Mouse (Mus musculus): ENCODE data around the gene Inf2. TPM values are rescaled to one million over a fixed set of nuclear protein-coding genes. Genes with fewer than 3 reads are reported as not detected.

Gene Inf2
- polyA plus RNA-seq, 1 experiment, result 33.6 TPM

DNA sequence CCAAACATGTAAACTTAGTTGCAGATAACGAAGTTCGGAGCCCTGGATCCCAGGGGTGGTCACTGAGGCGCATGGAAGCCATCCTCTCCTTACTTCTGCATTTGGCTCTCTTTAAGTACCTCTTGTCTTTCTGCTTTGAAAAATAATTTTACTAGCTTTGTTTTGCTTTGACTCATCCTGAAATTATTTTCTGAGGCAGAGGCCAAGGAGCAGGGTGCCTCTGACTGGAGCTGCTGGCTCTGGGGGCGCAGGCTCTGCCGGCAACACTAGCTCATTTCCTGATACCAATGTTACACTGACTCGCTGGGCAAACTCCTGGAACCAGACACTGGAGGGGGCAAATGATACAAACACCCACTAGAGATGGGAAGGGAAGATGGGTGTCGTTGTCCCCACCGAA, 8.7 kb upstream of the Inf2 start:
- DNase-seq, result no peak
- no peaks in the 10 kb centered on the region; the same call in 1 of the 2 replicates for H3K4me1 ChIP-seq (ENCODE audit: control insufficient read depth, insufficient read depth, low read length)
- TF ChIP-seq CTCF (IDR thresholded peaks at IDR 0.05; ENCODE audit: insufficient read depth, low read length) (no peak), POLR2A (IDR thresholded peaks at IDR 0.05; ENCODE audit: borderline replicate concordance, extremely low read depth, low read depth, low read length) (no peak)
- H3K4me3 ChIP-seq (replicated peaks; ENCODE audit: extremely low read depth, low read depth, low read length), result no peak overlapping the region
- 84% methylated on average over 8 of the region's 8 CpGs for WGBS

DNA sequence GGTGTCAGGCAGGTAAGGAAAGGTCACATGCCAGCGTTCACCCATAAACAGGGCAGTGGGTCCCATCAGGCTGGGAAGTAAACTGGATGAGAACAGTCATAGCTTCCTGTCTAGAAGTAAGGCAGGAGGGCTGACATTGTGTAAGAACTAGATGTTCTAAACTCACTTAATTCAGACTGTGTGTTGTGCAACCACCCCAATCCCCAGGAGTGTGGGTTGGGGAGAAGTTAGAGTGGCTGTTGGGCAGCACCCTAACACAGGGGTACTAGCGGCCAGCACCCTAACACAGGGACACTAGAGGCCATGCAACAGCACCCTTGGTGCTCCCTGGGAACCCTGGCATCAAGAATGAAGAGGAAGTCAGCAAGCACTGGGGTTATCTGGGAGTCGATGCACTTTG, 7.5 kb upstream of the Inf2 start:
- Histone ChIP-seq H3K4me3 (replicated peaks; ENCODE audit: extremely low read depth, low read depth, low read length) (no peak overlapping the region), H3K4me1 (ENCODE audit: control insufficient read depth, insufficient read depth, low read length) (no peaks in the 10 kb centered on the region; the same call in 1 of the 2 replicates)
- 59% methylated on average over 3 of the region's 3 CpGs for WGBS
- no peak for DNase-seq
- no peak for TF ChIP-seq CTCF (IDR thresholded peaks at IDR 0.05; ENCODE audit: insufficient read depth, low read length)
- no peak for TF ChIP-seq POLR2A (IDR thresholded peaks at IDR 0.05; ENCODE audit: borderline replicate concordance, extremely low read depth, low read depth, low read length)

DNA sequence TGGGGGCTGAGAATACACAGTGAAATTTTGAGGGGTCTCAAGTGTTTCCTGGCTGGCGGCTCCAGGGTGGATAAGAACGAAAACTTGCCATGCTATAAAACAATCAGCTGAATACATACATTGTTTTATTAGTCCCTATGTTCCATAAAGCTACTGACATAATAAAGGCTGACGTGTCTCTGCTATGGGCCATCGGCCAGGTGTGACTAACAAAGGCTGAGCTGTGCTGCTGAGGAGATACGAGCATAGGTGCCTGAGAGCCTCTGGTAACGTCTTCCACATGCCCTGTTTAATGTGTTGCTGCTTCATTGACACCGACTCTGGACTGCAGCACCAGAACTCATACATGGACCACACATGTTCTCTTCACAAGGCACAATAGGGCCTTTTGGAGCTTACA, 3.6 kb upstream of the Inf2 start:
- TF ChIP-seq POLR2A (IDR thresholded peaks at IDR 0.05; ENCODE audit: borderline replicate concordance, extremely low read depth, low read depth, low read length) (no peak), CTCF (IDR thresholded peaks at IDR 0.05; ENCODE audit: insufficient read depth, low read length) (no peak)
- 87% methylated on average over 7 of the region's 7 CpGs for WGBS
- DNase-seq, result no peak
- Histone ChIP-seq H3K4me3 (replicated peaks; ENCODE audit: extremely low read depth, low read depth, low read length) (no peak overlapping the region), H3K4me1 (ENCODE audit: control insufficient read depth, insufficient read depth, low read length) (peaks cover 15% of the 10 kb centered on the region)

DNA sequence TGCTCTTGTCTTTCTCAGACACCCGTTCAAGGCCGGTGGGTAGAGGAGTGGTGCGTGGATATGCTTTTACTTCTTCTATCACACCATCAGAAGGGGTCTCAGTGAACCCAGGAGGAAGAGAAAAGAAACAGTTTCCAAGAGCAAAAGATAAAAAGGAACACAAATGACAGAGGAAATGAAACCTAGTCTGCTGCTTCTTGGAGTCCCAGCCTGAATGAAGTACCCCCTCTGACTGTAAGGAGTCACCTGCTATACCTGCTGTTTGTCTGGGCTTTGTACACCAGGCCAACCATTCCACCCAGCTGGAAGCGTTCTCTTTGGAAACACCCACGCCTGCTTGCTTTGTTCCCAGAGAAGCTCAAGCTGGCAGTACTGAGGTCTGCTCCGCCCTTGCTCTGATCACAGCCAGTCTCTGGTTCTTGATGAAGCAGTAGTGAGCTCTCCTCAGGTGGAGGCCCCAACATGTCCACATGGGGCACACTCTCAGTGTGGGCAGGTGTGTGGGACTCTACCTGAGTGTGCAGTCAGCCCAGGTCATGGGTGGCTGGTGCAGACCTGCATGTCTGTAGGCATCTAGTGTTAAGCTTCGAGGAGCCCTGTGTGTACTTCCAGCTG, 2.6 kb upstream of the Inf2 start:
- peaks cover 20% of the 10 kb centered on the region for H3K4me1 ChIP-seq (ENCODE audit: control insufficient read depth, insufficient read depth, low read length)
- WGBS, result 77% methylated on average over 7 of the region's 7 CpGs
- no peak overlapping the region for H3K4me3 ChIP-seq (replicated peaks; ENCODE audit: extremely low read depth, low read depth, low read length)
- no peak for DNase-seq
- no peak for TF ChIP-seq CTCF (IDR thresholded peaks at IDR 0.05; ENCODE audit: insufficient read depth, low read length)
- TF ChIP-seq POLR2A (IDR thresholded peaks at IDR 0.05; ENCODE audit: borderline replicate concordance, extremely low read depth, low read depth, low read length), result no peak

DNA sequence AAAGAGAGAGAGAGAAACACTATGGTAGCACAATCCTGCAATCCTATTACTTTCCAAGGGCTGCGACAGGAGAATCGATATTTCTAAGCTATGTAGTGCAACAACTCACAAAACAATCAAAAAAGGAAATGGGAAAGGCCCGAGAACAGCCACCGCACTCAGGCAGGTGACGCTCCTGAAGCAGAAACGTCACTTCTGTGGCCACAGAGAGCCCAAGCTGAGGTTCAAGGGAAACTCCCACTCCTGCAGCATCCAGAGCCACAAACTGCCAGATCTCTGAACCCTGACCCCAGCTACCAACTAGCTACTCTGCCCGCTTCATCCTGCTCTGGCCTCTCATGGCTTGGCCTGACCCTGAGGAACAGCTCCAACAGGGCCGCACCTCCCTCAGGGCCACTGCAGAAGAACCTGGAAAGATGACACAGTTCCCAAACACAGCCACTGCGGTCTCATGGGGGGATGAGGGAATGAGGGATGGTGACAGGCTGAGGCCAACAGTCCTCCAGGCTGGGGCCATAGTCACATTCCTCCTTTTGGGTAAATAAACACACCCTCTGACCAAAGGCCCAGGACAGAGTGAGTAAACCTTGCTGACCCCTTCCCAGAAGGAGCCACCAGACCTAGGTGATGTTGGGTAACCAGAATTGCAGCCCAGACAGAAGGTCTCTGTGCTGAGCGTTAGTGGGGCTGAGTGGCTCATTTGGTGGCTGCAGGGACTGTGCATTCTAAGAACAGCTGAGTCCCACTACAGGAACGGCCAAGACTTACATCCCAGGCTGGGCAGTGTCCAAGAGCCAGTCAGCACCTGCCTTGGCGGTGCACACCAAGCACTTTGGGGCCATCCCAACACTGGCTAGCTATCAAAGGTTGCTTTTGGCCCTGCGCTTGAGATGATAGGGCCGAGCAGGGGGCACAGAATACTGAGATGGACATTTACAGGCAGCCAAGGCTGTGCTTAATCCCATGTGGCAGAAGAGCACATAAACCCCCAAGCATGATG, 1.2 kb upstream of the Inf2 start:
- peaks cover 29% of the 10 kb centered on the region for H3K4me1 ChIP-seq (ENCODE audit: control insufficient read depth, insufficient read depth, low read length)
- TF ChIP-seq CTCF (IDR thresholded peaks at IDR 0.05; ENCODE audit: insufficient read depth, low read length), result no peak
- TF ChIP-seq POLR2A (IDR thresholded peaks at IDR 0.05; ENCODE audit: borderline replicate concordance, extremely low read depth, low read depth, low read length), result no peak
- H3K4me3 ChIP-seq (replicated peaks; ENCODE audit: extremely low read depth, low read depth, low read length), result no peak overlapping the region
- WGBS, result 74% methylated on average over 14 of the region's 14 CpGs
- DNase-seq, result no peak

DNA sequence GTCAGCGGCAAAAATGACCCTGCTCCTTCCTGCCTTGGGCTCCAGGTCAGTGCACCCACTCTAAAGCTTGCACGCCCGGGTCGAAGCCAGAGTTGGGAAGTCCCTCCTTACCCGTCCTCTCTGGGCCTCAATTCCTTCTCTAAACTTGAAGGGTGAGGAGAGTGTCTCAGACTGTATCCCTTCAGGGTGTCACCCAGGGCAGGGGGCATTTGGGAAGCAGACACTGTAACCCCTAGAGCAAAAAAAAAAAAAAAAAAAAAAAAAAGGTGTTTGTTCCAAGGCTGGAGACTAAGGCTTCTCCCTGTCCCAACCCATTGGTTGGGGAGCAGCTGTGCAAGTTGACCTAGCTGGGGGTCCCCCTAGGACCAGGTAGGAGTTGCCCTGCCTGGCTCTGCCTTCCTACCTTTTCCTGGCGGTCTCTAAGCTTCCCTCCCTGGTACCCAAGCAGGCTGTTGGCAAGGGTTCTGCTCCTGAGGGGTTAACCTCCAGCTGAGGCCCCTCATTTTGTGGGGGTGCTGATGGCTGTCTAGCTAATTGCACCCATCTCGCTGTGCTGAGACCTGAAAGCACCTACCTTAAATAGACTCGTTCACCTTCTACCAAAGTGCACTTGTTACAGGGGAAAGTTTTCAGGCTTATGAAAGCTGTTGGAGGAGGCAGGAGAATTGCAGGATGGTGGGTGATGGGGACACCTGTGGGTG, 1.1 kb downstream of the Inf2 start:
- no peak for DNase-seq
- peak overlapping the region; percentile 76 for H3K4me3 ChIP-seq (replicated peaks; ENCODE audit: extremely low read depth, low read depth, low read length)
- no peak for TF ChIP-seq POLR2A (IDR thresholded peaks at IDR 0.05; ENCODE audit: borderline replicate concordance, extremely low read depth, low read depth, low read length)
- no peak for TF ChIP-seq CTCF (IDR thresholded peaks at IDR 0.05; ENCODE audit: insufficient read depth, low read length)
- WGBS, result 50% methylated on average over 8 of the region's 8 CpGs
- peaks cover 51% of the 10 kb centered on the region for H3K4me1 ChIP-seq (ENCODE audit: control insufficient read depth, insufficient read depth, low read length)

DNA sequence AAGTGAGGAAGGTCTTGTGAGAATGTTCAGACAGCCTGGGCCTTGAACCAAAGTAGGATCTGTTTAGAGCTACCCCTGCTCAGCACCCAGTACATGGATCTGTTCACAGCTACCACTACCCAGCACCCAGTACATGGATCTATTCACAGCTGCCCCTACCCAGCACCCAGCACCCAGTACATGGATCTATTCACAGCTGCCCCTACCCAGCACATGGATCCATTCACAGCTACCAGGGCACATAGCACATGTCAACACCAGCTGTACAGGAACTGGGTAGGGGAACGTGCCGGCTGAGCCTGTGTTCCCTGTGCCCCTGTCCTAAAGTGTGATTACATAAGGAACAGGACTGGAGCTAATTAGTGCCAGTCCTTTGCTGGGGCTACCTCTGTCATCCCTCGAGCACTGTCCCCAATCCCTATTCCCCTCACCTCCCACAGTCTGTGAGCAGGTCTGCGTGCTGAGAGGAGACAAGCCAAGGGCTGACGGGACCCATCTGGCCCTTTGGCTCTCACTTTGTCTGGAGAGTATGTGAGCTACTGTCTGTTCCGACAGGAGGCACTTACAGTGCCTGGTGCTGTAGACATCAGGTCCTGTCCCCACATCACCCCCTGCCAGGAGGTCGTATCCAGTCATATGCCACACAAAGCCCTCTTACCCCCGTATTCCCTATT, 2.1 kb downstream of the Inf2 start:
- 77% methylated on average over 8 of the region's 8 CpGs for WGBS
- Histone ChIP-seq H3K4me3 (replicated peaks; ENCODE audit: extremely low read depth, low read depth, low read length) (no peak overlapping the region), H3K4me1 (ENCODE audit: control insufficient read depth, insufficient read depth, low read length) (peaks cover 54% of the 10 kb centered on the region)
- TF ChIP-seq CTCF (IDR thresholded peaks at IDR 0.05; ENCODE audit: insufficient read depth, low read length) (no peak), POLR2A (IDR thresholded peaks at IDR 0.05; ENCODE audit: borderline replicate concordance, extremely low read depth, low read depth, low read length) (no peak)
- no peak for DNase-seq

DNA sequence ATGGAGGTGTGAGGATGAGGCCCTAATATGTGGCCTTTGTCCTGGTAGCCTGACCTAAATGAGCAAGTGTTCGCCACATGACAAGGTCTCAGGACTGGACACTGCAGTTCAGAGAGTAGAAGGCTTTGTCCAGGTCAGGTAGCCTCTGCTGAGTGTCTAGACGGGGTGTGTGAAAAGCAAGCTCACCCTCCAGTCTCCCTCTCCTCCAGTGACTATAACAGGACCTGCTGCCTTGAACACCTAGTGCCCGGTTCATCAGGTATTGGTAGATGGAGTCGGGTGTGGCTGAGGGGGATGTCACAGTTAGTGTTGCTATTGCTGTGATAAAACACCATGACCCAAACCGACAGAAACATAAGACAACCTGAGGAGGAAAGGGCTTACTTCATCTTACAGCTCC, 2.7 kb downstream of the Inf2 start:
- WGBS, result 93% methylated on average over 5 of the region's 5 CpGs
- H3K4me1 ChIP-seq (ENCODE audit: control insufficient read depth, insufficient read depth, low read length), result peaks cover 54% of the 10 kb centered on the region
- TF ChIP-seq POLR2A (IDR thresholded peaks at IDR 0.05; ENCODE audit: borderline replicate concordance, extremely low read depth, low read depth, low read length) (no peak), CTCF (IDR thresholded peaks at IDR 0.05; ENCODE audit: insufficient read depth, low read length) (no peak)

DNA sequence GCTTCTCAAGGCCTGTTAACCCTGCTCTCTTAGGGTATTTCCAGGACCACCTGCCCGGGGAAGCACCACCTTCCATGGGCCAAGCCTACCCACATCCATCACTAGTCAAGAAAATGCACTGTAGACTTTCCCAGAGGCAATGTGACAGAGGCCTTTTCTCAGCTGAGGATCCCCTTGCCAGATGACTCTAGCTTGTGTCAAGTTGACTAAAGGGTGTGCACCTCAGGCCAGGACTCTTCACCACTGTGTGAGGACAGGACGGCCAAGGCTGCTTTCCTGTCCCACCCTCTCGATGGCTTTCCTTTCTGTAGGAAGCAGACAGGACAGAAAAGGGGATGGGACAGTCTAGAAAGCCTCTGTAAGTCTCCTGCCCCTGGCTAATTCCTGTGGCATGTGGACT, 3.1 kb downstream of the Inf2 start:
- DNase-seq, result no peak
- no peak overlapping the region for H3K4me3 ChIP-seq (replicated peaks; ENCODE audit: extremely low read depth, low read depth, low read length)
- WGBS, result 73% methylated on average over 3 of the region's 3 CpGs
- H3K4me1 ChIP-seq (ENCODE audit: control insufficient read depth, insufficient read depth, low read length), result peaks cover 58% of the 10 kb centered on the region
- TF ChIP-seq CTCF (IDR thresholded peaks at IDR 0.05; ENCODE audit: insufficient read depth, low read length) (no peak), POLR2A (IDR thresholded peaks at IDR 0.05; ENCODE audit: borderline replicate concordance, extremely low read depth, low read depth, low read length) (no peak)

More for the DNA sequence above, 2.7 kb downstream of the Inf2 start:
- H3K4me3 ChIP-seq (replicated peaks; ENCODE audit: extremely low read depth, low read depth, low read length), result no peak overlapping the region
- DNase-seq, result no peak

Data from lung, adult 2 months (tissue).